Mouse (Mus musculus) kidney, adult 2 months (tissue): ENCODE measurements around the gene Abat. TPM values are rescaled to one million over a fixed set of nuclear protein-coding genes. Genes with fewer than 3 reads are reported as not detected.
"Not testable (repeated sequence)": the region's sequence is repeated elsewhere in the genome, so short reads cannot be mapped to it uniquely, and the experiment has no call there.

Experiments used
- DNase-seq: peaks from one replicate; pipeline ENCODE4 v3.0.0; 2021
- H3K27ac ChIP-seq: fragments of 200-500 bp; 2 replicates; pipeline ENCODE4 v1.5.1; 2012; ENCODE audit warnings: low read depth, low read length, control low read depth, inconsistent platforms; ENCODE audit not compliant: insufficient read depth
- H3K27me3 ChIP-seq: fragments of 200-500 bp; replicated peaks from 2 replicates; pipeline ENCODE4 v1.6.1; 2012; ENCODE audit warnings: mild to moderate bottlenecking, moderate library complexity, low read length, inconsistent platforms; ENCODE audit not compliant: control insufficient read depth, insufficient read depth
- H3K36me3 ChIP-seq: fragments of 200-500 bp; 2 replicates; pipeline ENCODE4 v1.6.1; 2012; ENCODE audit warnings: mild to moderate bottlenecking, moderate library complexity, low read length, inconsistent platforms; ENCODE audit not compliant: control insufficient read depth, insufficient read depth
- H3K4me1 ChIP-seq: fragments of 200-500 bp; 2 replicates; pipeline ENCODE4 v1.6.1; 2011; ENCODE audit warnings: low read length; ENCODE audit not compliant: control insufficient read depth, insufficient read depth
- H3K4me3 ChIP-seq: fragments of 200-500 bp; 2 replicates; pipeline ENCODE4 v1.5.1; 2011; ENCODE audit warnings: mild to moderate bottlenecking, low read depth, low read length, control low read depth; ENCODE audit not compliant: insufficient read depth
- CTCF ChIP-seq: fragments of 200-500 bp; conservative IDR thresholded peaks from 2 replicates; pipeline ENCODE4 v1.5.1; 2011; ENCODE audit warnings: low read depth, mild to moderate bottlenecking, control low read depth, low read length, moderate library complexity, mixed read lengths; ENCODE audit not compliant: insufficient read depth, insufficient read length
- POLR2A ChIP-seq: fragments of 200-500 bp; IDR thresholded peaks from one replicate; pipeline ENCODE4 v1.6.1; 2011; ENCODE audit warnings: low read depth, low read length, control low read depth
- WGBS: fragments of 180-500 bp; shearing (Covaris S2); methylation state at CpG from one replicate; pipeline ENCODE4 v1.1.7; 2018; 5-methylcytosine and 5-hydroxymethylcytosine counted together
- polyA plus RNA-seq: library from polyadenylated mRNA; depleted of rRNA; stranded (reverse); fragments of >200 nt; gene quantifications from 2 replicates; pipeline ENCODE4 v1.2.3, GENCODE M21; 2012

Gene Abat
- polyA plus RNA-seq, 1 experiment: 267 TPM

DNA sequence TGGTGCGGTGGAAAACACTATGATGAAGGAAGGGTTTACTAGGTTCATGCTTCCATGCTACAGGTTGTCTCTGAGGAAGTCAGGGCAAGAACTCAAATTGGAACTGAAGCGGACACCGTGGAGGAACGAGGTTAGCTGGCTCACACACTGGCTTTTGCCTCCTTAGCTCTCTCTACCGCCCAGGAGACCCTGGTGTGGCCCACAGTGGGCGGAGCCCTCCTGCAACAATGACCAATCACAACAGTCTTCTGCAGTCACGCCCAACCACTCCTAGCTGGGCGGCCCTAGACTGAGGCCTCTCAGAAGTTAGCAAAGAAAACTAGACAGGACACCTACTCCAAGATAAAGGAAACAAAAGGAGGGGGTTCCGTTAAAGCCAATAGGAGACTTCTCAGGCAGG is 36.3 kb downstream of the Abat start:
- Histone ChIP-seq H3K4me3 (no peak overlapping the region), H3K36me3 (no peaks in the 10 kb centered on the region), H3K27ac (no peak overlapping the region), H3K4me1 (no peaks in the 10 kb centered on the region), H3K27me3 (no peaks in the 10 kb centered on the region)
- no peak for TF ChIP-seq CTCF
- TF ChIP-seq POLR2A: no peak
- WGBS: 78% methylated on average over 9 of the region's 9 CpGs
- DNase-seq: no peak

DNA sequence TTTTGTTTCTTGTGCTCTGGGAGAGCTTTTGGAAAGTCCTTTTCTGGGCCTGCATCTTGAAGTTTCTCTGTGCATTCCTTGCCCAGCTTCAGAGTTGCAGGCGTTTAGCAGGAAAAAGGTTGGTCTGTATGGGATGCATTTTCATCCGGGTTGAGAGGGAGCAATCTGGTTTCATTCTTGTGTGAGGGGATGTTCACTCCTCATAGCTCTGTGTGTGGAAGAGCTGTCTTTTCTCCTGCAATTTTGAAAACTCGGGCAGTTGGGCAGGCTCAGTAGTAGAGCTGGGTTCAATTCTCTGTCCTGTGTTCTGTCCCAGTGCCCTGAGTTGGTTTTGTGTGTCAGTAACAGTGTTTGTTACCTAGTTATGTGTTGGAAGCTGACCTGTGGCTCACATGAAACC is 41.1 kb downstream of the Abat start:
- H3K4me3 ChIP-seq: no peak overlapping the region
- no peaks in the 10 kb centered on the region for H3K27me3 ChIP-seq
- TF ChIP-seq CTCF (no peak), POLR2A (no peak)
- H3K27ac ChIP-seq: no peak overlapping the region
- WGBS: 89% methylated on average over 3 of the region's 3 CpGs
- no peaks in the 10 kb centered on the region for H3K36me3 ChIP-seq
- DNase-seq: no peak
- H3K4me1 ChIP-seq: no peaks in the 10 kb centered on the region

DNA sequence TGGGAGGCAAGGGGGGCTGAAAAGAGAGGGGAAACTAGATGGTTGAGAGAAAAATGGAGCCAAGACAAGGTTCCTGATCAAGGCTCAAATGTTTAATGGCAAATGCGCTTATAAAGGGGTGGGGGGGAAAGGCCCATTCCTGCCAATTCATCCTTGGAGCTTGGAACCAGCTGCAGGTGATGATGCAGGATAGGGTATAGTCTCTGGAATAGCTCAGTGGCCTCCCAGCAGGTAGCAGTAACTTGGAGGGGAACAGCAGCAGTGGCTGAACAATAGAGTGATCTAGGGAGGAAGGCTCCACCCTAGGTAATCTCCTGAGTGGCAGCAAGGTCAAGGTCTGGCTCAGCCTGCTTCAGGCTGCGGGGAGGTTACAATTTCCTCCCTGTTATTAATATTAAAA is 41.5 kb downstream of the Abat start:
- not testable (repeated sequence) for H3K4me3 ChIP-seq, H3K4me1 ChIP-seq, DNase-seq, H3K27ac ChIP-seq, H3K36me3 ChIP-seq, H3K27me3 ChIP-seq
- 90% methylated on average over 2 of the region's 2 CpGs for WGBS

DNA sequence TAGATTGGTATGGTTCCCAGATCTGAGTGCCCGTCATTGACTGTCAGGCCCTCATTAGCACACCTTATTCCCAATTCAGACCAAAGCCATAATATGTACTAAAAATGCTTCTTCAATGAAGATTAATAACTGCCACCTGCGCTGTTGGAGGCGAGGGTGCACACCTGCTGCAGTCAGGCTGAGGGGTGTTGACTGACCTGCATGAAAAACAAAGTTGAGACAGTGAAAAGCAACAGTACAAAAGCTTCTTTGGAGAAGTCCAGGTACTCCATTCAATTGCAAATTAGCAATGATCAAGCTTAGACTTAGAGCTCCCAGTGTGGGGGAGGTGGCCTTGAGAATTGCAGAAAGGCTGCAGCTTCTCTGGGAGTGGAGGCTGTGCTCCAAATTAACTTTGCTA is 42.1 kb downstream of the Abat start:
- 88% methylated on average over 3 of the region's 3 CpGs for WGBS
- H3K36me3 ChIP-seq, H3K27ac ChIP-seq, H3K27me3 ChIP-seq, H3K4me1 ChIP-seq, H3K4me3 ChIP-seq, DNase-seq: not testable (repeated sequence)

DNA sequence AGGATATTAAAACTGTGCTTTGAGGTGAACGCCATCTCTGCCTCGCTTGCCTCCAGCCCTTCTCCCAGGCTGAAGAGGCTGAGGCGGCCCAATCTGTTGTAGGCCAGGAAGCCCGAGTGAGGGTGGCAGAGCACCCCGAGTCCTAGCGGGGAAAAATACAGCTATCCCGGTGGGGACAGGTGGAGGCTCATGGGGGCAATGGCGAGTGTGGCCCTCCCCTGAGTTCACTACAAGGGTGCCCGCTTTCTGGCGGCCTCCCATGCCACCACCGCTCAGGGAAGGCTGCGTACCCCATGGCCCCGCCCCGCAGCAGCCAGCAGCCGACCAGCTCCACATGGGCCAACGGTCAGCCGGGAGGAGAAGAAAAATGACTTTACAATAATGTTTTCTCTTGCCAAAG is 46.9 kb downstream of the Abat start:
- H3K4me1 ChIP-seq: no peaks in the 10 kb centered on the region
- no peaks in the 10 kb centered on the region for H3K36me3 ChIP-seq
- DNase-seq: no peak
- no peak overlapping the region for H3K4me3 ChIP-seq
- TF ChIP-seq POLR2A (no peak), CTCF (no peak)
- H3K27ac ChIP-seq: no peak overlapping the region
- no peaks in the 10 kb centered on the region for H3K27me3 ChIP-seq
- 94% methylated on average over 17 of the region's 17 CpGs for WGBS

DNA sequence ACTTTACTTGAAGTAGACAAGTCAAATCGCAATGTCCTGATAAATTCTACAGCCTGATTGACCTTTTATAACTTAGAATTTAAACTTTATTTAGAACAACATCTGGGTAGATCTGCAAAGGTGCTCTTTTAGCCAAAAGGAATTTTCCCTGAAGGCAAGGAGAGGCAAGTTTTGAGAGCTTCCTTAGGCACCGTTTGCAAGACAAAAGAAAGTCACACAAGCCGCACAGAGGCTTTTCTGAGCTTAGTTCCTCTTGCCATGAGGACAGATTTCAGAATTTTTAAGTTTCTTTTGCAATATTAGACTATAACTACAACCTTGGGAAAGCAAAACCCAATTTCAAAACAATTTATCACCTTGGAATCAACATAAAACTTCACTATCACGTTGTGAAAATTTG is 47.9 kb downstream of the Abat start:
- H3K4me1 ChIP-seq, H3K4me3 ChIP-seq, H3K27ac ChIP-seq, DNase-seq, H3K36me3 ChIP-seq, H3K27me3 ChIP-seq: not testable (repeated sequence)
- 59% methylated on average over 4 of the region's 4 CpGs for WGBS

DNA sequence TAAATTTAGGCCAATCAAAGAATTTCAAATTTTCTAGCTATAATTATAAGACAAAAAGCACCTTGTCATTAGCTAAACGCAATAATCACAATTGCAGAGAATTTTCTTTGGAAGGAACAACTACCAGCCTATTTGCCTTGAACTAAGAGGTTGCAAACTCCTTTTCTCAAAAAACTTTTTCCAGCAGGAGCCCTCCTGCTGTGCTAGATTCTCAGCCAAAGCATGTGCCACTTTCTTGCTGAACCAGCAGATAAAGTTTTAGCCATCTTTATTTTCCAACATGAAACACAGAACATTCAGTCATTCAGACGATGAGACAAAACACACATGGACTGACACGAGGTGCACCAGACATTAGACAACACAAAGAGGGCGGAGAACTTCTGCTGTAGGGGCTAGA is 48.6 kb downstream of the Abat start:
- WGBS: 54% methylated on average over 4 of the region's 4 CpGs

DNA sequence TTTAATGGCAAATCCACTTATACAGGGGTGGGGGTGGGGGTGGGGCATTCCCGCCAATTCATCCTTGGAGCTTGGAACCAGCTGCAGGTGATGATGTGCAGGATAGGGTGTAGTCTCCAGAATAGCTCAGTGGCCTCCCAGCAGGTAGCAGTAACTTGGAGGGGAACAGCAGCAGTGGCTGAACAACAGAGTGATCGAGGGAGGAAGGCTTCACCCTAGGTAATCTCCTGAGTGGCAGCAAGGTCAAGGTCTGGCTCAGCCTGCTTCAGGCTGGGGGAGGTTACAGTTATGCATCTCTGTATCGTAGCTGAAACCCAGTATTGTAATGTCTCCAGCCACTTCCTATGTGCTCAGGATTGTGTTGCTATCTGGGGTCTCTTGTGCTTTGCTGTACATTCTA is 49.6 kb downstream of the Abat start:
- H3K4me3 ChIP-seq, H3K36me3 ChIP-seq, H3K27me3 ChIP-seq, H3K4me1 ChIP-seq, H3K27ac ChIP-seq, DNase-seq: not testable (repeated sequence)
- 90% methylated on average over 3 of the region's 3 CpGs for WGBS

More for the DNA sequence above, 48.6 kb downstream of the Abat start:
- H3K4me3 ChIP-seq, H3K4me1 ChIP-seq, H3K27me3 ChIP-seq, H3K36me3 ChIP-seq, DNase-seq, H3K27ac ChIP-seq: not testable (repeated sequence)
